Mouse (Mus musculus): Measurements from ENCODE around the gene Srgap3. TPM values are rescaled to one million over a fixed set of nuclear protein-coding genes. Genes with fewer than 3 reads are reported as not detected.
A peak's percentile ranks its signal among the peaks of the same experiment; 100 is the strongest.
"Not testable (repeated sequence)": the region's sequence is repeated elsewhere in the genome, so short reads cannot be mapped to it uniquely, and the experiment has no call there.

The Srgap3 gene
- total RNA-seq, 1 experiment from 2014 or later = 0.12 TPM

DNA sequence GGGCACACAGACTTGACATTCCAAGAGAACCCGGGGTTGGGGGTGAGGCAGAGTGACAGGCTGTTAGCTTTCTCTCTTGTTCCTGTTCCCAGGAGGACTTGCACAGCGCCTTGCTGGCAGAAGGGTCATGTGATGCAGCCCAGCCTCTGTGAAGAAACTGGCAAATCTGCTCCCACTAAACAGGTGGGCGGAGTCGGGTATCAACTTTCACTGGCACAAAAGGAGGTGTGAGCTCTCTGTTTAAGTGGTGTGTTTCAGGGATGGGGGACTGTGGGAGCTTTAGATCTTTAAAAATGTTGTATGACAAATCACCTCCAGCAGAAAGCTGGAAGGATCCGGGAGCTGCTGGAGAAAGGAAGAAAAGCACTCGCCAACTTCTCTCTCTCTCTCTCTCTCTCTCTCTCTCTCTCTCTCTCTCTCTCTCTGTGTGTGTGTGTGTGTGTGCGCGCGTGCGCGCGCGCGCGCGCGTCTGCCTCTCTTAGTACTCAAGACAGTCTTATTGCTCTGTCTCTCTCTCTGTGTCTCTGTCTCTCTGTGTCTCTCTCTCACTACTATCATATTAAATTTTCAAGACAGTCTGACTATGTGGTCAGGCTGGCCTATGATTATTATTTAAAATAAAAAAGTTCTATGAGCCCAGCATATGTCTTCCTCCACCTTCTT, 218.2 kb downstream of the Srgap3 start:
- no peak for ATAC-seq (ENCODE audit: extremely low read depth, insufficient number of reproducible peaks, low FRiP score, poor library complexity, severe bottlenecking)

GRCm38 (mm10) chr6:112725468-112725867, 221.6 kb downstream of the Srgap3 start:
- no peak for ATAC-seq (ENCODE audit: extremely low read depth, insufficient number of reproducible peaks, low FRiP score, poor library complexity, severe bottlenecking)

DNA sequence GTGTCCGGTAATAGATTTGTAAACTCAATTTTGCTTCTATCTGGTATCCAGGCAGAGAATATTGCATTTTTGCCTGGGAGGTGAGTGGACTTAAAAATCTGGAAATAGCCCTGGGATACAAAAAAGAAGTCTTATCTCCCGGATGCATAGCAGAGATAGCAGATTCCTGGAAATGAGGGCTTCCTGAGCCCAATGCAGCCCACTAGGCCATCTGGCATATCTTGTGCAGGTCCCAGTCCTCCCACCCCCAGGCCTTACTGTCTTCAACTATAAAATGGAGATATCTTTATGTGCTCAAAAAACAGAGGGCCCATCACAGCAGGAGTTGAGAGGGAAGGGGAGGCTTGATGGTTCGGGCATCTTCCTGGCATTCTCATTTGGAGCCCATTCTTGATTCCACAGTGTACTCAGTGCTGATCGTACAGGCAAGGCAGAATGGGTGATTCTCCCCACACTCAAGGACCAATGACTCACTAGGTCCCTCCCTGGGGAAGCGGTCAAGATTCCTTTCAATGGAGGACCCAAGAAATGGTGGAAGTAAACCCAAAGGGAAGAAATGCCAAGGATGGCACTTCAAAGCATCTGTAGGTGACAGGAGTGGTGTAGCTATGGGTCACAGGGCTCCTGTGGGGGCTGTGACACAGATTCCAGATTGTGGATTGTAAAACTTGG, 226.5 kb downstream of the Srgap3 start:
- ATAC-seq (ENCODE audit: extremely low read depth, insufficient number of reproducible peaks, low FRiP score, poor library complexity, severe bottlenecking) = no peak

- no peak for ATAC-seq (ENCODE audit: extremely low read depth, insufficient number of reproducible peaks, low FRiP score, poor library complexity, severe bottlenecking)
Measured at GRCm38 (mm10) chr6:112719983-112720382, 227.1 kb downstream of the Srgap3 start.

DNA sequence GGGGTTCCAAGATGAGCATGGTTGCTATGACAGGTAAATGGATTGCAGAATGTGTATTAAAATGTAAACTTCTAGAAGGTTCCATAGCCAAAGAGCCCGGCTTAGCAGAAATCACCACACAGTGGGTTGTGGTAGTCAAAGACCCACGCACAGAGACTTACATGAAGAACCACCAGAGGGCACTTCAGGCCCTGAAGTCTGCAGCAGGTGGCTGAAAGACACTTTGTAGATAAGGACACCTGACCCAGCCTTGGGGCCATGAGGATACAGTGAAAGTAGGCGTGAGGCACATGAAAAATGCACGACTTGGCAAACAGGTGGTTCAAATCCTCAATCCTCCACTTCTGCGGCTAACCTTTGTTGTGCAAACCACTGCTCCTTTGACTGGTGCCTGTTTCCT, 229.9 kb downstream of the Srgap3 start:
- ATAC-seq (ENCODE audit: extremely low read depth, insufficient number of reproducible peaks, low FRiP score, poor library complexity, severe bottlenecking) = no peak

DNA sequence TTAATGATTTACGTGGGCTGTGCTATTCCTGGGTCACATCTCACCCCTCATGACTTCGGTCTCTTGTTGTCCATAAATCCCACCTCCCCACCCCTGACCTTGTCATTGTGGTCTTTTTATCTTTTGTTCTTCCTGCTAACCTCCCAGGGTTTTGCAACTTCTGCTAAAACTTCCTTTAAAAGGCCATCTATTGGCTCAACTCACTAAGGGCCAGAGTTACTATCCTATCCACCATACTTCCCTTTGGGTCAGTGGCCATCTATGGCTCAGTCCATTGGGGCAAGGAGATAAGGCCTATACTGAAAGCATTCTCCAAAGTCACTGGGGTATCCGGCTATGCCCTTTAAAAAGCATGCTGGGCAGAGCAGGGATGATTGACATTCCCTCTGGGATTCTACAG, 233.1 kb downstream of the Srgap3 start:
- no peak for ATAC-seq (ENCODE audit: extremely low read depth, insufficient number of reproducible peaks, low FRiP score, poor library complexity, severe bottlenecking)

- not testable (repeated sequence) for ATAC-seq (ENCODE audit: extremely low read depth, insufficient number of reproducible peaks, low FRiP score, poor library complexity, severe bottlenecking)
Measured at GRCm38 (mm10) chr6:112702296-112702695, 244.8 kb downstream of the Srgap3 start.

DNA sequence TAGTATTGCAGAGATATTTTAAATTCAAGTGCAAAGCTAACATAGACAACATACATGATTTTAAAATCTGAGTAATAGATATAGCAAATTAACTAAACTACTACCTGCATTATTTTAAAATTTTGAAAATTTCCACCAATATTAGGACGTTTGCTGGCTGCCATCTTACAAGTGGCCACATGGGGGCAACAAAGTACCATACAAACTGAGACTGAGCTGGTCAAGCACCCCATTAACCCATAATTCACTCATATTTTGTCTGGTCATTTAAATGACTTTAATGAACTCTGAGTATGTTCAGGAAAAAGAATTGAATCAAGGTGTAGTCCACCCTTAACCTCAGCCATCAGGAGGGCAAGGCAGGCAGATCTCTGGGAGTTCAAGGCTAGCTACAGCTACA, 246.7 kb downstream of the Srgap3 start:
- ATAC-seq (ENCODE audit: extremely low read depth, insufficient number of reproducible peaks, low FRiP score, poor library complexity, severe bottlenecking) = peak; percentile 39; the same call in 1 of the 2 replicates

- no peak for ATAC-seq (ENCODE audit: extremely low read depth, insufficient number of reproducible peaks, low FRiP score, poor library complexity, severe bottlenecking)
Measured at GRCm38 (mm10) chr6:112699115-112699514, 248.0 kb downstream of the Srgap3 start.

DNA sequence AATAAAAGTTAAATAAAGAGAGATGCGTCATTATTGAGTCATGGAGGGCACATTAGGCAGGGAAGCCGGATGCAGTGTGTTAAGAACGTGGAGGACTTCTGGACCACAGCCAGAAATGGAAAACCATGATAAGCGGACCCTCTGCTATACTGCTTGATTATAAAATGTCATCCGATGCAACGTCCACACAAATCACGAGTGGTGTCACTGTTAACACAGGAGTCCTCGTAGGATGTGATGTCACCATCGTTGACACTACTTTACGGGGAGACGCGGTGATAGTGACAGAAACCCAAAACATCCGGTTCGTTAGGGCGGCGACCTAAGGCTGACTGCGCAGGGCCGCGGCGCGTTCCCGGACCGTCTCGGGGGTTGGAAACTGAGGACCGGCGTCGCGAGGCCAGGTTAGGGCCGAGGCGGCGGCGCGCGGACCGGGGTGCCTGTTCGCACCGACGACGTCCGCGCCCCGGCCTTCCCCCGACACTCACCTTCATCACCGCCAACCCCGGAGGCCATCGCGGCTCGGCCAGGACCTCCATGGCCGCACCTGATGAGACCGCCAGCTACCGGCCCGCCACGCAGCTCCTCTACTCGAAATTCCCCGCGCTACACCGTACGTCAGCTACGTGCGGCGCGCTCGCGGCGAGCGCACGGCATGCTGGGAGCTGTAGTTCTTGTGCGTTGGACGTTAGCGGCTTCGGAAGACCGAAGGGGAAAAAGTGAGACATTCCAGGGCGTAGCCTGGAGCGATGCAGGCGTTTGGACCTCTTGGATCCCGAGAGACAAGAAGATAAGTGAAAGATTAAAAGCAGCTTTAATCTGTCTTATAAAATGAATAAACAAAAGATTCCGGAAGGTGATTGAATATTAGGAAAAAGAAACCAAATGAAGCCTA, 250.8 kb downstream of the Srgap3 start, which contains the start of gene Rad18:
Rad18 (minus strand) TSS at position 631 of the 895 bp plus-strand sequence.
- ATAC-seq (ENCODE audit: extremely low read depth, insufficient number of reproducible peaks, low FRiP score, poor library complexity, severe bottlenecking) = peak; percentile 81

GRCm38 (mm10) chr6:112694492-112694891, 252.6 kb downstream of the Srgap3 start:
- ATAC-seq (ENCODE audit: extremely low read depth, insufficient number of reproducible peaks, low FRiP score, poor library complexity, severe bottlenecking) = no peak

DNA sequence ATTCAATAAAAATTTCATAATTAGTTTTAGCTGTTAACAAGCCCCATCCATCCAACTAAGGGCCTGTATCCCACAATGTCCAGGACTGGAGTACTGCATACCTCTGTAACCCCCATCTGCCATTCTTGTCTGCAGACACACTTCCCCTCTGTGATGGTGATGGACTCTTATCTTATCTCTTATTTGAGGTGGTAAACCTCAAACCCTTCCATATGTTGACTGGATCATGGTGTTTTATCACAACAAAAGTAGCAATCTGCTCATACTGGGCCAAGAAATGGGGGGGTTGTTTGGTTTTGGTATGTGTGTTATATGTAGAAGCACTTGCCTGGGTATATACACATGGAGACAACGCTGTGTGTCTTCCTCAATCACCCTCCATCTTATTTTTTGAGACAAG, 255.5 kb downstream of the Srgap3 start:
- ATAC-seq (ENCODE audit: extremely low read depth, insufficient number of reproducible peaks, low FRiP score, poor library complexity, severe bottlenecking) = no peak

DNA sequence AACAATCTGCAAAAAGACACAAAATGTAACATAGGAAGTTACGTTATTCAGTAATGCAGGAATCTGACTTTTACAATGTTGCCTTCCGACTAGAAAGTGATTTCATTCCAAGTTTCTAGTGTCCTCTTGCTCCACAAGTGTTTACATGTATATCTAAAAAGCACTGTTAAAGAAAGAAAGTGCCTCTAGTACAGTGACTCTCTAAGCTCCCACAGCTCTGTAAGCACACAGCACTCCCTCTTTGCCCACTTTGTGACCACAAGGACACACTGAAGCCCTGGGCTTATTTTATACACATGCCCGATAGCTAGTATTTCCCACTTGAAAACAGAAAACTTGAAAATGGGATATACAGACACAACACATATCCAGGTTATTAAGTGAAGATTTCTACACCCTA, 259.0 kb downstream of the Srgap3 start:
- no peak for ATAC-seq (ENCODE audit: extremely low read depth, insufficient number of reproducible peaks, low FRiP score, poor library complexity, severe bottlenecking)

DNA sequence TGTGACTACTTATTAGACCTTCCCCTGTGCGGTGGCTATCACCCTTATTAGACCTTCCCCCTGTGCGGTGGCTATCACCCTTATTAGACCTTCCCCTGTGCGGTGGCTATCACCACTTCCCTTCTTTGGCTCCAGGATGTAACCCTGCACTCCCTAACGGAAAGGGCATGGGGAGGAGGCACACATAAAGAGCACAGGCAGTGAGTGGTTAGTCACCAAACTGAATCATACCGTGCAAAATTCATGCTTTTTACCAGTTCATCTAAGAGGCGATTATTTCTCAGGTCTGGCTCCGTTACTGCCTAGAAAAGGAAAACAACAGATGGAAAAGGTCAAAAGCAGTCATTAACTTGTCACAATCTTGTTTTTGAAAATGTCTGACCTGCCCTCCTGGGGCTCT, 260.6 kb downstream of the Srgap3 start:
- ATAC-seq (ENCODE audit: extremely low read depth, insufficient number of reproducible peaks, low FRiP score, poor library complexity, severe bottlenecking) = no peak

DNA sequence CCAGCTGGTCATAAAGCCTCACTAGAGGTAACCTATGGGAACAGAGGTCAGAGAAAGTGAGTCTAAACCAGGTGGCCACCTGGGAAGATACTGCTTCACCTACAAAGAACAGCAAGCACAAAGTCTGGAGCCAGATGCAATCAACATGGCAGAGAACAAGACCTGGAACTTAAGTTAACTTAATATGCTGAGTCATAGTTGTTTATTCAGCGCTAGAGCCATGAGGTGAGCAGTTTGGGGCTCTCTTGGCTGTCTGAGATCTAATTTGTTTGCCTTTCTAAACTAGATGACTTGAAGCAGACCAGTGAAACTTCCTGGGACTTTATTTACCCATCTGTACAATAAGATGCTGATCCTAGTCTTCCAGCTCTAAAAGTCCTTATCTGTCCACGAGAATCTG, 263.0 kb downstream of the Srgap3 start:
- ATAC-seq (ENCODE audit: extremely low read depth, insufficient number of reproducible peaks, low FRiP score, poor library complexity, severe bottlenecking) = no peak

Other genes starting within 250 kb of the Srgap3 start
- 55.4 and 65.8 TPM in 2 replicates for gene Thumpd3, start 99.0 kb upstream of the Srgap3 start, total RNA-seq (2017)
- gene Setd5, start 130.1 kb upstream of the Srgap3 start, total RNA-seq (2017) = 106 and 118 TPM in 2 replicates
- 0.37 TPM in 1 of 2 replicates, not detected in the other for gene Lhfpl4, start 248.1 kb upstream of the Srgap3 start, total RNA-seq (2017)

Data from neutrophil, adult 5-6 weeks (primary cell).